In genomic region chr12:80344777-80345231, GRCm38 (mm10) we compare ENCODE assay signal across 9 mouse cellular contexts.
A peak's percentile ranks its signal among the peaks of the same experiment; 100 is the strongest.
DNase-seq lines count a peak whose midpoint lies in the region; ATAC-seq lines count a peak whose summit lies in the region.
"Had no signal": no experiment of that assay in that cellular context is flagged by ENCODE, and none has a peak within 500 bp of the region (broad histone marks: within the 10 kb centered on the region; RNA-seq: fewer than 3 reads in every experiment).

No protein-coding gene starts in this region.

- H3K4me2 ChIP-seq in neural tube, embryonic 13.5 days = no peak overlapping the region
- H3K4me2 ChIP-seq in limb, embryonic 13.5 days (replicated peaks) = no peak overlapping the region

- H3K4me1 ChIP-seq in neural tube, embryonic 13.5 days (replicated peaks) = peaks cover 18% of the 10 kb centered on the region
- H3K4me1 ChIP-seq in limb, embryonic 13.5 days = peaks cover 7% of the 10 kb centered on the region; the same call in 1 of the 2 replicates

- peaks cover 42% of the 10 kb centered on the region for H3K36me3 ChIP-seq in neural tube, embryonic 13.5 days
- H3K36me3 ChIP-seq in limb, embryonic 13.5 days = peaks cover 39% of the 10 kb centered on the region

- H3K9me3 ChIP-seq in neural tube, embryonic 13.5 days = no peaks in the 10 kb centered on the region
- H3K9me3 ChIP-seq in limb, embryonic 13.5 days = no peaks in the 10 kb centered on the region
- H3K9me3 ChIP-seq: megakaryocyte, embryonic 14.5 days had no signal

- ATAC-seq in neural tube, embryonic 13.5 days (ENCODE audit: low read depth) = peak; percentile 47; the same call in 1 of the 2 replicates
- no peak for ATAC-seq in limb, embryonic 13.5 days (ENCODE audit: low FRiP score, low read depth)

- 59% methylated on average over 6 of the region's 6 CpGs for WGBS in neural tube, embryonic 13.5 days
- 75% methylated on average over 6 of the region's 6 CpGs for WGBS in limb, embryonic 13.5 days

- peak overlapping the region; percentile 69 for H3K27ac ChIP-seq in neural tube, embryonic 13.5 days (replicated peaks)
- H3K27ac ChIP-seq in limb, embryonic 13.5 days = peak overlapping the region; percentile 1; the same call in 1 of the 2 replicates

- H3K9ac ChIP-seq in neural tube, embryonic 13.5 days = no peak overlapping the region
- H3K9ac ChIP-seq in limb, embryonic 13.5 days = no peak overlapping the region

- no peaks in the 10 kb centered on the region for H3K27me3 ChIP-seq in neural tube, embryonic 13.5 days
- H3K27me3 ChIP-seq in limb, embryonic 13.5 days = no peaks in the 10 kb centered on the region
- H3K27me3 ChIP-seq: megakaryocyte, embryonic 14.5 days had no signal

- H3K4me3 ChIP-seq in neural tube, embryonic 13.5 days = no peak overlapping the region
- H3K4me3 ChIP-seq in limb, embryonic 13.5 days = no peak overlapping the region
- H3K4me3 ChIP-seq: megakaryocyte, embryonic 14.5 days had no signal

- peak; percentile 21 for DNase-seq in cerebellum, adult 9-10 months
- no peak for DNase-seq in cerebellum, postnatal 4 days (ENCODE audit: low spot score in 2 of 2)
- no peak for DNase-seq in neural tube, embryonic 10.5 days (ENCODE audit: extremely low spot score, low spot score)
- DNase-seq in ovary, postnatal 10 days (ENCODE audit: low spot score) = no peak
- no peak for DNase-seq in urinary bladder, postnatal 4 days (ENCODE audit: low spot score in 2 of 2)
- DNase-seq in frontal cortex, postnatal 25 days (ENCODE audit: low spot score in 2 of 2) = no peak
